Mouse (Mus musculus): ENCODE data around the gene Aoah. TPM values are rescaled to one million over a fixed set of nuclear protein-coding genes. Genes with fewer than 3 reads are reported as not detected.

Aoah gene
- polyA plus RNA-seq, 1 experiment, result 0.53 TPM

- 85% methylated on average over 4 of the region's 4 CpGs for WGBS
- no peak for DNase-seq
- TF ChIP-seq POLR2A (IDR thresholded peaks at IDR 0.05; ENCODE audit: borderline replicate concordance, extremely low read depth, low read depth, low read length) (no peak), CTCF (IDR thresholded peaks at IDR 0.05; ENCODE audit: insufficient read depth, low read length) (no peak)
- Histone ChIP-seq H3K4me1 (ENCODE audit: control insufficient read depth, insufficient read depth, low read length) (no peaks in the 10 kb centered on the region), H3K4me3 (replicated peaks; ENCODE audit: extremely low read depth, low read depth, low read length) (no peak overlapping the region)
Measured at GRCm38 (mm10) chr13:20941707-20942106, 147.8 kb downstream of the Aoah start.

GRCm38 (mm10) chr13:20963086-20963485 is 169.2 kb downstream of the Aoah start:
- no peak for DNase-seq
- no peak for TF ChIP-seq POLR2A (IDR thresholded peaks at IDR 0.05; ENCODE audit: borderline replicate concordance, extremely low read depth, low read depth, low read length)
- no peak for TF ChIP-seq CTCF (IDR thresholded peaks at IDR 0.05; ENCODE audit: insufficient read depth, low read length)
- Histone ChIP-seq H3K4me3 (replicated peaks; ENCODE audit: extremely low read depth, low read depth, low read length) (no peak overlapping the region), H3K4me1 (ENCODE audit: control insufficient read depth, insufficient read depth, low read length) (no peaks in the 10 kb centered on the region)
- 82% methylated on average over 3 of the region's 3 CpGs for WGBS

- no peak overlapping the region for H3K4me3 ChIP-seq (replicated peaks; ENCODE audit: extremely low read depth, low read depth, low read length)
- WGBS, result 80% methylated on average over 8 of the region's 8 CpGs
- no peak for TF ChIP-seq CTCF (IDR thresholded peaks at IDR 0.05; ENCODE audit: insufficient read depth, low read length)
- TF ChIP-seq POLR2A (IDR thresholded peaks at IDR 0.05; ENCODE audit: borderline replicate concordance, extremely low read depth, low read depth, low read length), result no peak
- no peaks in the 10 kb centered on the region for H3K4me1 ChIP-seq (ENCODE audit: control insufficient read depth, insufficient read depth, low read length)
- no peak for DNase-seq
Measured at GRCm38 (mm10) chr13:20981234-20982230, 187.6 kb downstream of the Aoah start.

- DNase-seq, result no peak
- TF ChIP-seq POLR2A (IDR thresholded peaks at IDR 0.05; ENCODE audit: borderline replicate concordance, extremely low read depth, low read depth, low read length) (no peak), CTCF (IDR thresholded peaks at IDR 0.05; ENCODE audit: insufficient read depth, low read length) (no peak)
- H3K4me1 ChIP-seq (ENCODE audit: control insufficient read depth, insufficient read depth, low read length), result no peaks in the 10 kb centered on the region
- H3K4me3 ChIP-seq (replicated peaks; ENCODE audit: extremely low read depth, low read depth, low read length), result no peak overlapping the region
Measured at GRCm38 (mm10) chr13:20985510-20985909, 191.6 kb downstream of the Aoah start.

GRCm38 (mm10) chr13:20985961-20986360 is 192.0 kb downstream of the Aoah start:
- TF ChIP-seq CTCF (IDR thresholded peaks at IDR 0.05; ENCODE audit: insufficient read depth, low read length), result no peak
- no peak for TF ChIP-seq POLR2A (IDR thresholded peaks at IDR 0.05; ENCODE audit: borderline replicate concordance, extremely low read depth, low read depth, low read length)
- no peak for DNase-seq
- Histone ChIP-seq H3K4me3 (replicated peaks; ENCODE audit: extremely low read depth, low read depth, low read length) (no peak overlapping the region), H3K4me1 (ENCODE audit: control insufficient read depth, insufficient read depth, low read length) (no peaks in the 10 kb centered on the region)

GRCm38 (mm10) chr13:21005238-21005637 is 211.3 kb downstream of the Aoah start:
- DNase-seq, result no peak
- no peaks in the 10 kb centered on the region for H3K4me1 ChIP-seq (ENCODE audit: control insufficient read depth, insufficient read depth, low read length)
- 79% methylated on average over 5 of the region's 5 CpGs for WGBS
- no peak for TF ChIP-seq POLR2A (IDR thresholded peaks at IDR 0.05; ENCODE audit: borderline replicate concordance, extremely low read depth, low read depth, low read length)
- no peak for TF ChIP-seq CTCF (IDR thresholded peaks at IDR 0.05; ENCODE audit: insufficient read depth, low read length)
- H3K4me3 ChIP-seq (replicated peaks; ENCODE audit: extremely low read depth, low read depth, low read length), result no peak overlapping the region

- 75% methylated on average over 5 of the region's 5 CpGs for WGBS
- Histone ChIP-seq H3K4me3 (replicated peaks; ENCODE audit: extremely low read depth, low read depth, low read length) (no peak overlapping the region), H3K4me1 (ENCODE audit: control insufficient read depth, insufficient read depth, low read length) (no peaks in the 10 kb centered on the region)
- no peak for TF ChIP-seq POLR2A (IDR thresholded peaks at IDR 0.05; ENCODE audit: borderline replicate concordance, extremely low read depth, low read depth, low read length)
- TF ChIP-seq CTCF (IDR thresholded peaks at IDR 0.05; ENCODE audit: insufficient read depth, low read length), result no peak
- DNase-seq, result no peak
Measured at GRCm38 (mm10) chr13:21005642-21006320, 211.9 kb downstream of the Aoah start.

- 77% methylated on average over 4 of the region's 4 CpGs for WGBS
- Histone ChIP-seq H3K4me1 (ENCODE audit: control insufficient read depth, insufficient read depth, low read length) (no peaks in the 10 kb centered on the region), H3K4me3 (replicated peaks; ENCODE audit: extremely low read depth, low read depth, low read length) (no peak overlapping the region)
- TF ChIP-seq CTCF (IDR thresholded peaks at IDR 0.05; ENCODE audit: insufficient read depth, low read length) (no peak), POLR2A (IDR thresholded peaks at IDR 0.05; ENCODE audit: borderline replicate concordance, extremely low read depth, low read depth, low read length) (no peak)
- DNase-seq, result no peak
Measured at GRCm38 (mm10) chr13:21006321-21006653, 212.4 kb downstream of the Aoah start.

GRCm38 (mm10) chr13:21013659-21014058 is 219.7 kb downstream of the Aoah start:
- no peak for DNase-seq
- TF ChIP-seq CTCF (IDR thresholded peaks at IDR 0.05; ENCODE audit: insufficient read depth, low read length) (no peak), POLR2A (IDR thresholded peaks at IDR 0.05; ENCODE audit: borderline replicate concordance, extremely low read depth, low read depth, low read length) (no peak)
- no peak overlapping the region for H3K4me3 ChIP-seq (replicated peaks; ENCODE audit: extremely low read depth, low read depth, low read length)
- WGBS, result 63% methylated on average over 3 of the region's 3 CpGs
- no peaks in the 10 kb centered on the region for H3K4me1 ChIP-seq (ENCODE audit: control insufficient read depth, insufficient read depth, low read length)
